ENCODE assay signal across 7 mouse cellular contexts in the genomic region with DNA sequence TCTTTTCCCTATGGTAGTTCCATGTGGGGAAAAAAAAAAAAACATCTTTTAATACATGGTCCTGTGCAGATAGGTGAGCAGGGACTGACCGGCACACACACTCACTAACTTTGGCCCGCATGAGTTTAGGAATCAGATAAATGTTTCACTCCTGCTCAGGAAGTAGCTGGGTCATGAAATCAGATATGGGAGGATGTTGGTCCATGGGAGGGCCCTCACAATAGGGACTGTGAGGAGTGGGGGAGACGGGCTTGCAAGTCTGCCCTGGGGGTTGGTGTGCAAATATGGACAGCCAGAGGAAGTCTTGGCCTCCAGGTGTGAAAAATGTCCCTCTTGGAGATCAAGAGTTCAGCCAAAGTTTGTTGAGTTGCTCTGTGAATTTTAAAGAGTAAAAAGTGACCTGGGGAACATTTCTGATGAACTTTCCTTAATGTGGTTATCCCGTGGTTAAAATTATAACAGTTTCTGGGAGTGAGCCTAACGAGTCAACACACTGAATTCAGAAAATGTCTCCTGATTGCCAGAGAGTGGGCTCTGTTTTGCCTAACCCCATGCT. TPM values are rescaled to one million over a fixed set of nuclear protein-coding genes. Genes with fewer than 3 reads are reported as not detected.
A peak's percentile ranks its signal among the peaks of the same experiment; 100 is the strongest.
DNase-seq lines count a peak whose midpoint lies in the region; ATAC-seq and TF ChIP-seq lines count a peak whose summit lies in the region.

No protein-coding gene starts in this region.

- peaks cover 50% of the 10 kb centered on the region for H3K4me1 ChIP-seq in embryonic facial prominence, embryonic 13.5 days
- peaks cover 38% of the 10 kb centered on the region for H3K4me1 ChIP-seq in intestine, embryonic 15.5 days (replicated peaks)
- H3K4me1 ChIP-seq in midbrain, embryonic 13.5 days (replicated peaks): peaks cover 53% of the 10 kb centered on the region
- H3K4me1 ChIP-seq in cerebellum, adult 2 months (ENCODE audit: control insufficient read depth, insufficient read depth, low read length): no peaks in the 10 kb centered on the region

- TF ChIP-seq CTCF in cerebellum, adult 2 months (IDR thresholded peaks at IDR 0.05; ENCODE audit: borderline replicate concordance, insufficient read depth, low read depth, low read length): no peak

- DNase-seq in kidney, adult 18-20 months: peak; percentile 31
- DNase-seq in kidney, postnatal 10 days: no peak
- no peak for DNase-seq in cerebellum, adult 2 months
- DNase-seq in thymus, adult 18-20 months: no peak

- TF ChIP-seq POLR2A in cerebellum, adult 2 months (IDR thresholded peaks at IDR 0.05; ENCODE audit: borderline replicate concordance, insufficient read depth, low read length): no peak

- no peak overlapping the region for H3K4me2 ChIP-seq in embryonic facial prominence, embryonic 13.5 days
- H3K4me2 ChIP-seq in intestine, embryonic 15.5 days (replicated peaks): no peak overlapping the region
- no peak overlapping the region for H3K4me2 ChIP-seq in midbrain, embryonic 13.5 days (replicated peaks)

- no peak for ATAC-seq in embryonic facial prominence, embryonic 13.5 days (ENCODE audit: insufficient number of reproducible peaks, insufficient read depth, low FRiP score, low TSS enrichment, low read depth)
- no peak for ATAC-seq in intestine, embryonic 15.5 days
- ATAC-seq in midbrain, embryonic 13.5 days: no peak

- no peak overlapping the region for H3K4me3 ChIP-seq in embryonic facial prominence, embryonic 13.5 days
- H3K4me3 ChIP-seq in intestine, embryonic 15.5 days (replicated peaks): no peak overlapping the region
- no peak overlapping the region for H3K4me3 ChIP-seq in midbrain, embryonic 13.5 days (replicated peaks)
- H3K4me3 ChIP-seq in cerebellum, adult 2 months (replicated peaks; ENCODE audit: insufficient read depth, low read depth, low read length): no peak overlapping the region

- WGBS in embryonic facial prominence, embryonic 13.5 days: 49% methylated on average over 5 of the region's 5 CpGs
- 64% methylated on average over 5 of the region's 5 CpGs for WGBS in intestine, embryonic 15.5 days
- WGBS in midbrain, embryonic 13.5 days: 72% methylated on average over 5 of the region's 5 CpGs
- WGBS in cerebellum, adult 2 months: 81% methylated on average over 5 of the region's 5 CpGs

- no peaks in the 10 kb centered on the region for H3K36me3 ChIP-seq in embryonic facial prominence, embryonic 13.5 days
- no peaks in the 10 kb centered on the region for H3K36me3 ChIP-seq in intestine, embryonic 15.5 days
- H3K36me3 ChIP-seq in midbrain, embryonic 13.5 days: no peaks in the 10 kb centered on the region

- peak overlapping the region; percentile 36; the same call in 1 of the 2 replicates for H3K27ac ChIP-seq in embryonic facial prominence, embryonic 13.5 days
- H3K27ac ChIP-seq in intestine, embryonic 15.5 days: peak overlapping the region; percentile 20; the same call in 1 of the 2 replicates
- H3K27ac ChIP-seq in midbrain, embryonic 13.5 days: peak overlapping the region; percentile 41; the same call in 1 of the 2 replicates
- no peak overlapping the region for H3K27ac ChIP-seq in cerebellum, adult 2 months (ENCODE audit: insufficient read depth, low read length)

- no peak overlapping the region for H3K9ac ChIP-seq in embryonic facial prominence, embryonic 13.5 days
- H3K9ac ChIP-seq in intestine, embryonic 15.5 days: no peak overlapping the region
- H3K9ac ChIP-seq in midbrain, embryonic 13.5 days (replicated peaks): no peak overlapping the region

- H3K27me3 ChIP-seq in embryonic facial prominence, embryonic 13.5 days: no peaks in the 10 kb centered on the region
- H3K27me3 ChIP-seq in intestine, embryonic 15.5 days (replicated peaks): no peaks in the 10 kb centered on the region
- H3K27me3 ChIP-seq in midbrain, embryonic 13.5 days: no peaks in the 10 kb centered on the region
- H3K27me3 ChIP-seq in cerebellum, adult 2 months (ENCODE audit: control insufficient read depth, insufficient read depth, low read length): no peaks in the 10 kb centered on the region

- no peaks in the 10 kb centered on the region for H3K9me3 ChIP-seq in embryonic facial prominence, embryonic 13.5 days
- H3K9me3 ChIP-seq in intestine, embryonic 15.5 days: no peaks in the 10 kb centered on the region
- H3K9me3 ChIP-seq in midbrain, embryonic 13.5 days: no peaks in the 10 kb centered on the region

RNA-seq across cellular contexts. Expression of a gene that starts 53.0 kb away (rescaled TPM):
- 149 and 151 TPM in 2 replicates for polyA plus RNA-seq in embryonic facial prominence, embryonic 13.5 days (2015; fragmentation: Nextera tagmentation; extraction: Ambion mirVana)
- polyA plus RNA-seq in intestine, embryonic 15.5 days (2015; fragmentation: Nextera tagmentation; extraction: Ambion mirVana): 95.8 and 107 TPM in 2 replicates
- 51.7 and 60.1 TPM in 2 replicates for polyA plus RNA-seq in midbrain, embryonic 13.5 days (2015; fragmentation: Nextera tagmentation; extraction: Ambion mirVana)
- 20.4 and 23.2 TPM in 2 replicates for polyA plus RNA-seq in cerebellum, adult 2 months (2012; rRNA removed)
